Mouse (Mus musculus): ENCODE results near the gene Adamts20.

Gene Adamts20

GRCm38 (mm10) chr15:94344317-94344716 lies 120.9 kb downstream of the Adamts20 start:
- DNase-seq (ENCODE audit: low read depth, low spot score) = no peak

- peak; percentile 21 for DNase-seq (ENCODE audit: low read depth, low spot score)
These were observed 122.9 kb downstream of the Adamts20 start for GRCm38 (mm10) chr15:94342365-94342764.

- DNase-seq (ENCODE audit: low read depth, low spot score) = no peak
These were observed 126.2 kb downstream of the Adamts20 start for GRCm38 (mm10) chr15:94339011-94339410.

GRCm38 (mm10) chr15:94334586-94334985 lies 130.6 kb downstream of the Adamts20 start:
- no peak for DNase-seq (ENCODE audit: low read depth, low spot score)

- DNase-seq (ENCODE audit: low read depth, low spot score) = no peak
These were observed 138.6 kb downstream of the Adamts20 start for GRCm38 (mm10) chr15:94326626-94327025.

GRCm38 (mm10) chr15:94325509-94326181 lies 139.6 kb downstream of the Adamts20 start:
- peak; percentile 4 for DNase-seq (ENCODE audit: low read depth, low spot score)

- no peak for DNase-seq (ENCODE audit: low read depth, low spot score)
These were observed 149.0 kb downstream of the Adamts20 start for GRCm38 (mm10) chr15:94316171-94316570.

- DNase-seq (ENCODE audit: low read depth, low spot score) = no peak
These were observed 155.5 kb downstream of the Adamts20 start for GRCm38 (mm10) chr15:94309689-94310088.

GRCm38 (mm10) chr15:94307888-94308287 lies 157.3 kb downstream of the Adamts20 start:
- no peak for DNase-seq (ENCODE audit: low read depth, low spot score)

- no peak for DNase-seq (ENCODE audit: low read depth, low spot score)
These were observed 162.1 kb downstream of the Adamts20 start for GRCm38 (mm10) chr15:94303151-94303550.

GRCm38 (mm10) chr15:94294084-94294483 lies 171.1 kb downstream of the Adamts20 start:
- no peak for DNase-seq (ENCODE audit: low read depth, low spot score)

GRCm38 (mm10) chr15:94288015-94288414 lies 177.2 kb downstream of the Adamts20 start:
- no peak for DNase-seq (ENCODE audit: low read depth, low spot score)

GRCm38 (mm10) chr15:94287495-94287894 lies 177.7 kb downstream of the Adamts20 start:
- no peak for DNase-seq (ENCODE audit: low read depth, low spot score)

GRCm38 (mm10) chr15:94276418-94276817 lies 188.8 kb downstream of the Adamts20 start:
- DNase-seq (ENCODE audit: low read depth, low spot score) = no peak

GRCm38 (mm10) chr15:94265630-94266029 lies 199.6 kb downstream of the Adamts20 start:
- DNase-seq (ENCODE audit: low read depth, low spot score) = peak; percentile 71

- no peak for DNase-seq (ENCODE audit: low read depth, low spot score)
These were observed 200.7 kb downstream of the Adamts20 start for GRCm38 (mm10) chr15:94264497-94264879.

- no peak for DNase-seq (ENCODE audit: low read depth, low spot score)
These were observed 201.2 kb downstream of the Adamts20 start for GRCm38 (mm10) chr15:94263866-94264496.

- no peak for DNase-seq (ENCODE audit: low read depth, low spot score)
These were observed 202.0 kb downstream of the Adamts20 start for GRCm38 (mm10) chr15:94263241-94263640.

GRCm38 (mm10) chr15:94259497-94259896 lies 205.7 kb downstream of the Adamts20 start:
- DNase-seq (ENCODE audit: low read depth, low spot score) = no peak

GRCm38 (mm10) chr15:94255538-94255937 lies 209.7 kb downstream of the Adamts20 start:
- DNase-seq (ENCODE audit: low read depth, low spot score) = no peak

- DNase-seq (ENCODE audit: low read depth, low spot score) = no peak
These were observed 210.2 kb downstream of the Adamts20 start for GRCm38 (mm10) chr15:94254861-94255516.

GRCm38 (mm10) chr15:94254091-94254860 lies 210.9 kb downstream of the Adamts20 start:
- DNase-seq (ENCODE audit: low read depth, low spot score) = no peak

Data from retina, postnatal 7 days (tissue).